Mouse (Mus musculus) layer of hippocampus, adult 2 months (tissue): Measurements from ENCODE around the gene N4bp2. TPM values are rescaled to one million over a fixed set of nuclear protein-coding genes. Genes with fewer than 3 reads are reported as not detected.
"Not testable (repeated sequence)": the region's sequence is repeated elsewhere in the genome, so short reads cannot be mapped to it uniquely, and the experiment has no call there.

ENCODE experiments used
- DNase-seq, 2 experiments: peaks; one replicate each; pipeline ENCODE4 v3.0.0; 2022; ENCODE audit warnings: low spot score in 2 of 2
- H3K27ac ChIP-seq: fragments of 200-600 bp; 2 replicates; pipeline ENCODE4 v1.8.1; 2022
- H3K4me3 ChIP-seq: fragments of 200-600 bp; 2 replicates; pipeline ENCODE4 v1.8.1; 2022; ENCODE audit warnings: mild to moderate bottlenecking
- CTCF ChIP-seq: fragments of 200-600 bp; conservative IDR thresholded peaks from 2 replicates; pipeline ENCODE4 v1.8.1; 2022; ENCODE audit warnings: antibody characterized with exemption, mild to moderate bottlenecking, moderate library complexity
- total RNA-seq, 2 experiments: library from RNA; stranded (reverse); gene quantifications; 2 replicates each; pipeline ENCODE4 v1.2.3; 2021

N4bp2 gene
- total RNA-seq, 2 experiments from 2014 or later: 9.7 to 11.9 TPM

DNA sequence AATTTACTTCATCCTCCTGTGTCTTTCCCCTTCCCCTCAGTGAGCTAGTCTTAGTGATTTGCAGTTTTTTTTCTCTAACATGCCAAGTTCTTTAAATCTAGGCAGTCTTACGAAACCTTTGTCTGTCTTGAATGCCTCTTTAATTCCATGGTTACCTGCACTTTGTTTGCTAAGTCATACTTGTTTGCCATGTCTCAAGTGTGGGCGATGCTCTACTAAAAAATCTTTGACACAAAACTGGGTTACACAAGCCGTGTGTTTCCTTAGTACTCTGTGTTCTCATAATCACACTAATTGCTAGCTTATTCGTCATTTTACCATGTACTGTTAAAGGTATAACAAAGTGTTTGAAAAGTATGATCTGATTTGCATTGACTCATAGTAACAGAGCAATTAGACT, 7.2 kb downstream of the N4bp2 start:
- H3K4me3 ChIP-seq: no peak overlapping the region
- DNase-seq: no peak
- no peak overlapping the region for H3K27ac ChIP-seq
- TF ChIP-seq CTCF: no peak

DNA sequence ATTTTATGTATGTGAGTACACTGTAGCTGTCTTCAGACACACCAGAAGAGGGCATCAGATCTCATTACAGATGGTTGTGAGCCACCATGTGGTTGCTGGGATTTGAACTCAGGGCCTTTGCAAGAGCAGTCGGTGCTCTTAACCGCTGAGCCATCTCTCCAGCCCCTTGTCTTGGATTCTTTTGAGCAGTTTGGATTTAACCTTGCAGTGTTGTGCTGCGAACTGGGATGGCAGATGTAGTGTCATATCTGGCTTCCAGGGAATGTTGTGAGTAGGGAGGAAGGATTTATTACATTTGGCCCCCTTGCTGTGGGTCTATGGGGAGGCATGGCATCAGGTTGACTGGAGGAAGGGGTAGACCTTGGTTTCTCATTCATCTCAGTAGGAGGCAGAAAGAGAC, 10.6 kb downstream of the N4bp2 start:
- DNase-seq, H3K27ac ChIP-seq, H3K4me3 ChIP-seq: not testable (repeated sequence)

DNA sequence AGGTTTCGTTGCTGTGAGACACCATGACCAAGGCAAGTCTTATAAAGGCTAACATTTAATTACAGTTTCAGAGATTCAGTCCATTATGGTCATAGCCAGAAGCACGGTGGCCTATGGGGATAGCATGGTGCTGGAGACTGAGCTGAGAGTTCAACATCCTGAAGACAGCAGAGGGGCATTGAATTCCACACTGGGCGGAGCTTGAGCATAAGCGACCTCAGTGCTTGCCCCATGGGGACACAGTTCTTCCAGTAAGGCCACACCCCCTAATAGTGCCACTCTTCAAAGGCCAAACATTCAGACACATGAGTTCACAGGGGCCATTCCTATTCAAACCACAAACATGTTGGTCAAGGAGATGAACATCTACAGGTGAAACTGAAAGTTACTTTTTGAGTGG, 12.8 kb downstream of the N4bp2 start:
- Histone ChIP-seq H3K27ac (no peak overlapping the region), H3K4me3 (no peak overlapping the region)
- no peak for TF ChIP-seq CTCF
- no peak for DNase-seq

DNA sequence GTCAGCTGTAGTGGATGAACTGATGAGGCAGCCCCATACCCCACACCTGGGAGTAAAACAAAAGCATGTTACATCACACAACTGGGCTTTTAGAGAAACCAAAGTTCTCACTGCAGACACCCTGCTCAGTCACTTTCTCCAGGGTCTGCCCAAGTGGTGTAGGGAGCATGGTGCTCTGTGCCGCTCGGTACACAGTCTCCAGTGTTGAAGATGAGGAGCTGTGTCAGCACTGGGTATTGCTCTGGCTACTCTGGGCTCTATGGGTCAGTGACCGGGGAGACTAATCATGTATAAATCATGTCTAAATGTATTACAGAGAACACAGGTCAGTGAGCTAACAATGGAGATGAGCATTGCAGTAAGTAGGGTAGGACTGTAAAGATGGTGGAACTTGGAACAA, 13.6 kb downstream of the N4bp2 start:
- TF ChIP-seq CTCF: no peak
- DNase-seq: no peak
- no peak overlapping the region for H3K4me3 ChIP-seq
- no peak overlapping the region for H3K27ac ChIP-seq

DNA sequence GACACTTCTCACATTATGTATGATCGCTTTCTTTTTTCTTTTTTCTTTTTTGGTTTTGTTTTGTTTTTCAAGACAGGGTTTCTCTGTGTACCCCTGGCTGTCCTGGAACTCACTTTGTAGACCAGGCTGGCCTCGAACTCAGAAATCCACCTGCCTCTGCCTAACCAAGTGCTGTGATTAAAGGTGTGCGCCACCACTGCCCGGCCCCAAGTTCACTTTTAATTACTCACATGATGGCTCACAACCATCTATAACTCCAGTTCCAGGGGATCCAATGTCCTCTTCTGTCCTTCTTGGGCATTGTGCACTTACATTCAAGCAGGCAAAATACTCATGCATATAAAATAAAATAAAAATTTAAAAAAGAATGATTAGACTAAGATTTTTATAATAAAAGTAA, 15.7 kb downstream of the N4bp2 start:
- not testable (repeated sequence) for DNase-seq, H3K4me3 ChIP-seq, H3K27ac ChIP-seq

DNA sequence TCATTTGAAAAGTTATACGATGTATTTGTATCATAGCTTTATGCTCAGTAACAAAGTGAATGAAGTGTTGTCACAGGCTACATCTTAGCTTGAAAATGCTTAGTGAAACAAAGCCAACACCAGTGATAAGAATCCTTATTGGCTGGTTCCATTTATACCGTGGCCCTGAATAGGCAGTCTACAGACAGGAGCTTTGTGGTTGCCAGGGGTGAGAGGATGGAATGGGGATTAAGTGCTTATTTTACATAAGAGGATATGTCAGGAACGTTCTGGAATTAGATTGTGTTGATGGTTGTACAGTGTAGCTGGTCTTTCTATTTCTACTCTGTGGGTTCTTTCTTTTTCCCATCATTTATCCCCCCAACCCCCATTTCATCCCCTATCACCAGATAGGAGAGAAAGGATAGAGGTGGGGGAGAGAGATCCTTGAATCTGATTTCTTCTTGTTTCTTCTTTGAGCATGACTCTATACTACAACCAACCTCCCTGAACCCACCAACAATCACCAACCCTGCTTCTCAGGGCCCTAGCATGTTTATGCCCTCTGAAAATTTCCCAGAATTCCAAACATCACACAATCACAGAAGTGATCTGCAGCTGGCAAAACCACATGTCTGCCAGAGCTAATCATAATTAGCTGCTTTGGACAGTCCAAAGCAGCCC, 16.2 kb downstream of the N4bp2 start:
- no peak for DNase-seq
- H3K27ac ChIP-seq: no peak overlapping the region
- TF ChIP-seq CTCF: no peak
- no peak overlapping the region for H3K4me3 ChIP-seq

DNA sequence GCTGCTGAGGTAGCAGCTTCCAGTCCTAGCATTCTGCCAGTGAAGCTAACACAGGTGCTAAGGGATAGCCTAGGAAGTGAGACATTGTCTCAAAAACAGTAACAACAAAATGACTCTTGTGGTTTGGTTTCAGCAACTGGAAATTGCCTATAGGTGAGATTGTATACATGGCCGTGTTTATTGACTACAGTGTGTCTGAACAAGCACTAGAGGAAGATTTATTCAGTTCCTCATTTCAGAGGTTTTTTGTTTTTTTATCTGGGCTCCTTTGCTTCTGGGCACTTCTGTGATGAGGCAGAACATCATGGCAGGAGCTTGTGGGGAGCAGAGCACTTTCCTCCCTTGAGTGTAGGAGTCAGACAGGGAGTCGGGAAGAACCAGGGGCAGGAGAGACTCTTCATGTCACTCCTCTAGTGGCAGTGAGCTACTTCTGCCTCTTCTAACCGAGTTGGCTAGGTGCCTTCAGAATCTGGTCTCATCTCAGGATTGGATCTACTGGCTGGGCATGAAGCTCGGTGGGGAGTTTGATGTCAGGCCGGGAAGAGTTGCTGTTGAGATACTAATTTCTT, 17.9 kb downstream of the N4bp2 start:
- no peak for TF ChIP-seq CTCF
- Histone ChIP-seq H3K4me3 (no peak overlapping the region), H3K27ac (no peak overlapping the region)
- no peak for DNase-seq

DNA sequence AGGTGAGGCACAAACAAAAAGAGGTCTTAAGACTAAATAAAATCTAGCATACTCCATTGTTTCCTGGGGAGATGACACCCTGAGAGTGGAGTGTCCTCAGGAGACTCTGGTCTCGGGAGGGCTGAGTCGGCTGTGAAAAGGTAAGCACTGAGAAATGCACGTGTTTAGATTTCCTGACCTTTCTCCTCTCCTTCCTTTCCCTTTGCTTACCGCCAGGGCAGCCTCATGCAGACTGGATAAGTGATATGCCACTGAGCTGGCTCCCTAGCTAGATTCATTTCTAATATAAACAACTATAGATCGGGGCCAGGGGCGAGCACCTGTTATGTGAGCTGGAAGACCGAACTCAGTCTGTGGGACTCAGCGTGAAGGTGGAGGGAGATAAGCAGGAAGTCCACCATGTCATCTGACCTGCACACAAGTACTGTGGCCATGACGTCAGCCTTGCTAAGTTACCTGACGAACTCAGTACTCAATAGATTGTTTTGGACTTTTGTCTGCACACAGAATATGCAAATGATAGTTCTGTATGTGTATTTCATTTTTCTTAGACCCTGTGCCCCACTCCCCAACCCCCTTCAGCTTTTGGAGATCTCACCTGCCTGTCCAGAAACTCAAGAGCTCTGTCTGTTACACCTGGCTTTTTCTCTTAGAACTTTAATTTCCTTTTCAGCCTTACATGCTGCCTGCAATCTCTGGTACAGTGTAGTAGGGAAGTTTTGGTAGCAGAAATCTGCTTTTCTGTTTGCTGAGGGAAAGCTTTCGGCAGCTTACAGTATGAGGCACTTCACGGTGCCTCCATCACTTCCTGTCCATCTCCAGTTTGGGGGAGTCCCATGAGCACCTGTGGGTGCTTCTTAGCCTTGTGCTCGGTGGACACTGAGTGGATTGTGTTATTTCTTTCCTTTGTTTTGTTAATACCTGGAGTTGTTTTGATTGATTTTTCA, 18.7 kb downstream of the N4bp2 start:
- Histone ChIP-seq H3K4me3 (no peak overlapping the region), H3K27ac (no peak overlapping the region)
- no peak for DNase-seq
- TF ChIP-seq CTCF: no peak

DNA sequence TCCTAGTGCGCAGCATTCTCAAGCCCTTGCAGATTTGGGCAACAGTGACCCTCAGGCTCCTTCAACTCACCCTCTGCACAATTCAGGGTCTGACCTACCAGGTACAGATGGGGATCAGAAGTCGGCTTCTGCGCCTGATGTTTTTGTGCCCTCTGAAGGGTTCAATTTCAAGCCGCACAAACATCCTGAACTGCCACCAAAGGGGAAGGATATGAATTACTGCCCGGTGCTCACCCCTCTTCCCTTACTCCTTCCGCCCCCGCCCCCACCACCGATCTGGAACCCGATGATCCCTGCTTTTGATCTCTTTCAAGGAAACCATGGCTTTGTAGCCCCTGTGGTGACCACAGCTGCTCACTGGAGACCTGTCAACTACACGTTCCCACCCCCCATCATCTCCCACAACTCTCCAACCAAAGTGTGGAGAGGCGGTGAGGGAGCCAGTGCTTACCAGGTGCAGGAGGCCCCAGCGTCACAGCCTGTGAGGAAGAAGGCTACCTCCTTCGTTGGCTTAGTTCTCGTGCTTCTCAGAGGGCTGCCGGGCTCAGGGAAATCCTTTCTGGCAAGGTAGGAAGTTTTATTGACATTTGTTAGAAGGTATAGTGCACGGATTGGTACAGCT, 27.4 kb downstream of the N4bp2 start:
- Histone ChIP-seq H3K27ac (no peak overlapping the region), H3K4me3 (no peak overlapping the region)
- TF ChIP-seq CTCF: no peak
- DNase-seq: no peak

DNA sequence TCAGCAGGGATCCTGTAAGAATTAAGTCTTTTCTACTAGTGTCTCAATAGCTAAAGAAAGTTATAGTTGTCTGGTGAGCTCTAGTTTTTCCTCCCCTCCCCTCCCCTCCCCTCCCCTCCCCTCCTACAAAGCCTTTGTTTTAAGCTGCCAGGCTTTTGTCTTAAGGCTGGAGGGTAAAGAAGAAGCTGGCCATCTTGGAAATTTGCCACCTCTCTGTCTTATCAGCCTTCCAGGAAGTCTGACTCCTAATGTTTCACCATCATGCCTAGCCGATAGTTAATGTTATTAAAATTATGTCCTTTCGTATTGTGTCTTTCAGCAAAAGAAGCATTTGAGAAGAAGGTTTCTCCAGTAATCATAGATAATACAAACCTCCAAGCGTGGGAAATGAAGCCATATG, 30.9 kb downstream of the N4bp2 start:
- H3K27ac ChIP-seq: no peak overlapping the region
- no peak for TF ChIP-seq CTCF
- no peak for DNase-seq
- no peak overlapping the region for H3K4me3 ChIP-seq

DNA sequence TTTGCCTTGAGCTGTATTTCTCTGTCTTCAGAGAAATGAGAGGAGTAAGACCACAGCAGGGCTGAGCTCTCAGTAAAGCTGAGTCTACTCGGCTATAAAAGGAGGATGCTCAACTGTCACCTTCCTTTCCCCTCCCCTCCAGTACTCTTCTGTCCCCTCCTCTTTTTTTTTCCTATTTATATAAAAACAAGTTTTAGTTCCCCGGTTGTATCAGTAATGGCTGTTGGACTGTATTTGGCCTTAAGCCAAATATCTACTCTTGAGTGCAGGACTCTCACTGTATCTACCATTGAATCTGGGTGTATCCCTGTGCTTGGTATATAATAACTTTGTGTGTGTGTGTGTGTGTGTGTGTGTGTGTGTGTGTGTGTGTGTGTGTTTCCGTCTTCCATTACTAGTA, 31.4 kb downstream of the N4bp2 start:
- no peak overlapping the region for H3K4me3 ChIP-seq
- DNase-seq: no peak
- H3K27ac ChIP-seq: no peak overlapping the region
- no peak for TF ChIP-seq CTCF

DNA sequence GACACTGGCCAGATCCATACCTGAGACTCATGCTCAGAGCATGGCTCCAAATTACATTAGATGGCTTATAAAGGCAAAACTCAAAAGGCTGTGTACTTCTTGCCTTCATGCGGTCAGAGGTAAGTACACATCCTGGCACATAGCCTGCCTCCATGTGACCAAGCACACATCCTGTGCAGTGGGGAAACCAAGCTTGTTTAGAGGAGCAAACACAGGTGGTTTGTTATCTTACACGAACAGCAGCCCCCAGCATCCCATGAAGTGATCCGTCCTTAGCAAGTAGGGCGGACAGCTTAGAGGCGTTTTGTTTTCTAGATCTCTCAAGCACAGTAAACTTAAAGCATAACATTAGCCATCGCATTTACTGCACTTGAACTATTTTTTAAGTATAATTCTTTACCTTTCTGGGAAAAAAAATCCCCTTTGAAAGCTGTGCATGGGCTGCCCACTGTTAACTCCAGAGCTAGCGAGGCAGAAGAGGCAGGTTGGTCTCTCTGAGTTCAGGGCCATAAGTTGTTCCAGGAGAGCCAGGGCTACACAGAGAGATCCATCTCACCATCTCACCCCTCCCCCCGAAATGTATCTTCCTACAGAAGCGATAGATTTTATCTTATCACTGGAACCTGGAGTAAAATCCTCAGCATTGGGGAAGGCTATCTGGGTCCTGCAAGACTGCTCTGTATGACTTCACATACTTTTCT, 32.1 kb downstream of the N4bp2 start:
- no peak overlapping the region for H3K27ac ChIP-seq
- DNase-seq: no peak
- no peak for TF ChIP-seq CTCF

DNA sequence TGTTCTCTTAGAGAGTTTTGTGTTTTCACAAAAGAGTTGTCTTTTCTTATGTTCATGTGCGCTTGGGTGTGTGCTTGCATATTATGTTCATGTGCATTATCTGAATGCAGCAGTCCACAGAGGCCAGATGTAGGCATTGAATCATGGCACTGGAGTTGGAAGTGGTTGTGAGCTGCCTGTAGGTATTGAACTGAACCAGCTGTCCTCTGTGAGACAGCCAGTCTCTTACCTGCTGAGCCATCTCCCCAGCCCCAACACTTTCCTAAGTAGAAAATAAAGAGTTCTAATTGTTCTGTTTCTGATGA, 32.6 kb downstream of the N4bp2 start:
- TF ChIP-seq CTCF: no peak
- no peak overlapping the region for H3K27ac ChIP-seq
- DNase-seq: no peak
- H3K4me3 ChIP-seq: no peak overlapping the region

More for the DNA sequence above, 32.1 kb downstream of the N4bp2 start:
- no peak overlapping the region for H3K4me3 ChIP-seq
